Mouse (Mus musculus) ES-Bruce4 (cell line): ENCODE measurements around the gene Ano6.

Experiments used
- CTCF ChIP-seq: IDR thresholded peaks from one replicate; pipeline ENCODE4 v1.8.1; 2011; ENCODE audit warnings: low read depth, low read length
- EP300 ChIP-seq: IDR thresholded peaks from 2 replicates; pipeline ENCODE4 v1.6.1; 2011; ENCODE audit warnings: low read depth, low read length; ENCODE audit not compliant: insufficient read depth
- POLR2A ChIP-seq: IDR thresholded peaks from one replicate; pipeline ENCODE4 v1.8.1; 2011; ENCODE audit warnings: low read length; ENCODE audit not compliant: insufficient read depth

DNA sequence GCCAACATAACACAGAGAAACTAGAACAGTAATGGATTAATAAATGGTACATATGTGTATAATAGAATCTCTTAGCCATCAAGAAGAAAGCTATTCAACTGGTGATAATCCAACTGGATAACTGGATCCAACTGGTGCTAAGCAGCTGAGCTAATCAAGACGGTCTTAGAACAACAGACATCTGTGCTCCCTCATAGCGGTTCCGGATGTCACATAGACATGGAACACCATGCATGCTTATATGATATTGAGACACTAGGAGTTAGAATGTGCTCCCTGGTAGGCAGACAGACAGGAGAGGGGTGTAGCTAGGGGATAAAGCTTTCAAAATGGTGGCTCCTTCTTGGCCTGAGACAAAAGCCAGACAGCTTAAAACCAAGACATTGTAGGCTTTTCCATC lies 197.3 kb downstream of the Ano6 start:
- no peak for TF ChIP-seq CTCF
- no peak for TF ChIP-seq POLR2A
- TF ChIP-seq EP300, result no peak
